Mouse (Mus musculus) cerebellum, adult 2 months (tissue): ENCODE measurements around the gene Srrm4.

Experiments used
- CTCF ChIP-seq: fragments of 200-500 bp; IDR thresholded peaks from 2 replicates; pipeline ENCODE4 v1.5.1; 2011; ENCODE audit warnings: low read depth, mild to moderate bottlenecking, control low read depth, low read length, moderate library complexity, borderline replicate concordance; ENCODE audit not compliant: insufficient read depth
- POLR2A ChIP-seq: fragments of 200-500 bp; IDR thresholded peaks from 2 replicates; pipeline ENCODE4 v1.6.1; 2011; ENCODE audit warnings: low read length, control low read depth, borderline replicate concordance; ENCODE audit not compliant: insufficient read depth

- TF ChIP-seq CTCF = no peak
- no peak for TF ChIP-seq POLR2A
These were observed 608 bp upstream of the Srrm4 start for GRCm38 (mm10) chr5:116592049-116592800.
